Mouse (Mus musculus): ENCODE data around the gene Dapk1.
A peak's percentile ranks its signal among the peaks of the same experiment; 100 is the strongest.

Dapk1 gene

DNA sequence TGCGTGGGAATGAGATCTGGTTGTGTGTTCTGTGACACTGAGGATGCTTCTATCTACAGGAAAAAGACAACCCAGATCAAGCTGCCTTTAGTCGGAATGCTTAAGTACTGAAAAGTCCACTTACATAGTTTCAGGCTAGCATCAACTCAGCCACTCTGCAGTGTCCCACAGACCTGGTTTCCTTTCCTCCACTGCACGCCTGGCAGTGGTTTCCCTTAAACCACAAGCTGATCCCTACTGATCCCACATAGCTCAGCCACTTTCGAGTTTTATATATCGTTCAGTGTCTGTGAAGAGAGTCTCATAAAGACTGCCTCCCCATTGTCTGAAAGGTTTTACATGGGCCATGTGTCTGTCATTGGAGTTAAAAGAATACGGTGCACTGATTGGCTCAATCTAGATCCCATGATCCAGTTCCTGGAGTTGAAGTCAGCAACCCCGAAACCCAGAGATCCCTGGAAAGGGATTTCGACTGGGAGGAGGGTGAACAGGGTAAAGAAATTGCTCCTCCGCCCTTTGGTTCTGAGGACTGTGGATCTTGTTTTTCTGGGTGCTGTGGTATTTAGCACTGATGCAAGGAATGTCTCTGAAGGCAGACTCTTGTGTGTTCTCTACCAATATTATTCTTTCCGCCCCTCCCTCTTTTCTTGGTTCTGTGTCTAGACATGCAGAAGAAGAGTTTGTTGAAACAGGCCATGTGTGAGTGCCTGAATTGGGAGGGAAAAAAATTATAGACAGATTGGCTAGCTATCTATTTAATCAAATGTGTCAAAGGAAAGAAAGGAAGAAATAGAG is 93.6 kb downstream of the Dapk1 start:
- DNase-seq (ENCODE audit: low read depth): no peak

DNA sequence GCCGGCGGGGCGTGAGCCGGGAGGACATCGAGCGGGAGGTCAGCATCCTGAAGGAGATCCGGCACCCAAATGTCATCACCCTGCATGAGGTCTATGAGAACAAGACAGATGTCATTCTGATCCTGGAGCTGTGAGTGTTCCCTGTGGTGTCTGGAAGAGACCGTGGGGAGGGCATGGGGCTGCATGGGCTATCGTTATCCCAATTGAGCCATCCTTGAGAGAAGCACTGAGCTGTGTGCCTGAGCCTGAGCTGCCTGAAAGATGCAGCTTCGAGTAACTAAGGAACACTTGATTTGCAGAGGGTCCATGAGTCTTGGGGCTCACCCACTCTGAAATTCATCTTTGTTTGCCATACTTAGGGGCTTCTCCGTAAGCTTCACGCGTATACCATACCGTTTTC is 94.6 kb downstream of the Dapk1 start:
- no peak for DNase-seq (ENCODE audit: low read depth)

DNA sequence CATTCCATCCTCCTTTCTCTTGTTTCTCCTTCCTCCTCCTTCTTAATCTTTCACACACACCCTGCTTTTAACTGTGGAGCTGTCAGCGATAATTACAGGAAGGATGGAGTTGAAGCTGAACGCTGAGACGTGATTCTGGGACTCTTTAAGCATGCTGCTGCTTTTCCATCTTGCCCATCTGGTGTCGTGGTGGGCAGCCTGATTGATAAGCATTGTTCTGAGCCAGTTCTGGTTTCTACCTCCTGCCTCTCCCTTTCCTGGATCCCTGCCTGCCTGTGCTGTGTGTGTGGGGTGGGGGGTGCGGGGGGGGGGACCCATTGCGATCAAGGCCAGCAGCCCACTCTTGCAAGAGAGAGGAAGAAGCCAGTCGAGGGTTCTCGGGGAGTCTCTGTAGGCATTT is 95.0 kb downstream of the Dapk1 start:
- no peak for DNase-seq (ENCODE audit: low read depth)

- DNase-seq (ENCODE audit: low read depth): no peak
These were observed 96.3 kb downstream of the Dapk1 start for GRCm38 (mm10) chr13:60698021-60698420.

DNA sequence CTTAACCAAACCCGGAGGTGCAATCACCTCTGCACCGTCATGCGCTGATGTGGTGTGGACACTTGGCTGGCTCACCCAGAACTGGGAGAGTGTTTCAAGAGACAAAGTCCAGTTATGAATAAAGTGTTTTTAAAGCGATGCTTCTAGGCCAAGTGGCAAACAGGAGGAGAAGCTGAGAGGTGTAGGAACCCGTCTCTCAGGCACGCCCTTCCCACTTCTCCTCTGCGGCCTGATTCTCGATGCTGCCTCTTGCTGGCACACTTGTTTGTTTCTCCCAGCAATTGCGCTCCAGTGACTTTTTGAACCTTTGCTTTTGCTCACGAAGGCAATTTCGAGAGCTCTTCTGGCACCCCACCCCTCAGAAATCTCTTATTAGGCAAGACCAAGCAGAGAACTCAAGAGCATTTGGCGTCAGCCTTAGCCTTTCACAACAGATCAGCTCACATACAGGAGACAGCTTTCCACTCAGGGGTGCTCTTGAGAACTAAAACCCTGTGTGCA is 100.0 kb downstream of the Dapk1 start:
- no peak for DNase-seq (ENCODE audit: low read depth)

DNA sequence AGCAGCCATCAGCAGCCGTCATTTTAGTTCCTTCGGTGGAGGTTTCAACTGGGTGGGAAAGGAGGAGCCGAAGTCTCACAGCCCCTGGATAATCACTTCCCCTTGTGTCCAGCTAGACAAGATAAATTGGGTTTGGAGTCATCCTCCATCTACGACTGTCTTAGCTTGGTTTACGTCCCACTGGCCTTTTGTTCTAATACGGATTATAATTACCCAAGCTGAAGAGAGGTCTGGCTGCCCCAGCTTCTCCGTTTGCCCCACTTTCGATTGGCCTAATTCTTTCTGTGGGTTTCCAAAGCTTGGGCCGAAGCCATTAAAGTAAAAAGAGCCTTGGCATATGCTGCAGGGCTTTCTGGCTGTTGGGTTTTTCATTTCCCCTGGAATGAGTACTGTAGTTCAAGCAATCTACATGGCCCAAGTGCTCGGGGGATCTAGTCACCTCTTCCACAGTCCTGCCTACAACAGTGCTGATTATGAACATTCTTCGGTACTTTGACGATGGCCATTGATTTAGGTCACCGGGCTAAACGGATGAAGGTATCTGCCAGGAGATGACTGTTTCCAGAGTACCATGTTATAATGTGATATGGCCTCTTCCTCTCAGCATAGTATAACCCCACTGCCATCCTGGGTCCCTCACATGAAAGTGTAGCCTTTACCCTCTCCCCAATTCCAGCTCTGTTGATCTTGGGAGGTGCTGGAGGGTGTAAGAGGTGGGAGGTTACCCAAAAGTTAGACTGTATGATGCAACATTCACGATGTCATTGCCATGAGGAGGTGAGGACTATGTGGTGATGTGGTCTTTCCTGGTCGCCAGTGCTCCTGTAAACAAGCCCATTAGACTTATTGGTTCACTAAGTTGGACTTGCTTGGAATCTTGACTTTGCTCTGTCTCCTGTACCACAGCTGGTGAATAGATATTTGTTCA is 106.1 kb downstream of the Dapk1 start:
- no peak for DNase-seq (ENCODE audit: low read depth)

DNA sequence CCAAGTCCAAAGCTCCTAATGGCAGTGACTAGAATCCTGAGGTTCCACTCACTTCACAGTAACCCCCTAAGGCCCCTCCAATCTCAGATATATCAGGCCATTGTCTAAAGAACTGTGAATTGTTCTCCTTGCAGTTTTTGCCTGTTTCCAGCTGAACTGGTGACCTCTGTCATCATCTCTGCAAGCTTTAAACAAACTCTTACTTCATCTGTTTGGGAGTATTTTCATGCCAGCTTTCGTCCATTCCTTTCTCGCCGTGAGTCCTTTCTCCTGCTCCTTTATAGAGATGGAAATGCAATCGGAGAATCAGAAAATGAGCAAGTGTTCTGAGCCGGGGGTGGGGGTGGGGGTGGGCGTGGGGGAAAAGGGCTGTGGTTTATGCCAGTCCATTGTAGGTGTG is 107.4 kb downstream of the Dapk1 start:
- DNase-seq (ENCODE audit: low read depth): no peak

- DNase-seq (ENCODE audit: low read depth): no peak
These were observed 109.2 kb downstream of the Dapk1 start for GRCm38 (mm10) chr13:60710963-60711362.

DNA sequence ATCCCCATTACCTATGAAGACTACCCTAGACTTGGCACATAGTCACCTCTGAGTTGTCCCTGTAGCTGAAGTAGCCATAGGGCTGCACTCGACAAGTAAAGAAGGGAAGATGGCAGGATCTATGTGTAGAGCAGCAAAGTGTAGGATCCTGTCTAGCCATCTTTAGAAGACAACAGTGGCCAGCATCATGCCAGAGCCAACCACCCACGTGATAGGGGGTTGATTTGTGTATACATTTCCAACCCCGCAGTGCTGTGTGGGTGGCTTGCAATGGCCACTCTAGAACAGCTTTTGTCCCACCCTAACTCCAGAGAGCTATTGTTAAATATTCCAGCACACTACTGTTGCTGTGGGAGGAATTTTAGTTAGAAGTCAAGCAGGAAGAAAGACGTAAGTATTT is 111.8 kb downstream of the Dapk1 start:
- DNase-seq (ENCODE audit: low read depth): no peak

DNA sequence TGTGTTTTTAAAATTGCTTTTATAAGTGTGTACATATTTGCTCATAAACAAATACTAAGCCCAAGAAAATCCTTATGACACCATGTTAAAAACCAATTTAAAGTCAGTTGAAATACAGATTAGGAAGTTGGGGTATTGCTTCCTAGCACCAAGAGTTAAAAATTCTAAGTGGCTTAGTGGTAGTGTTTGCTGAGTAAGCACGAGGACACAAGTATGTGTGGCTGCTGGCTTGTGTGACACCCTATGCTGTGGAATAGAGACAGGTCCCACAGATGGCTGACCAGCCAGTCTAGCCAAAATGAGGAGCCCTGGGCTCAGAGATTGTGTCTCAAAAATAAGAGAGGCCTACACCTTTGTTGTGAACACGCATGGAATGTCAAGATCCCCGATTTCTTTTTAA is 114.4 kb downstream of the Dapk1 start:
- DNase-seq (ENCODE audit: low read depth): no peak

- DNase-seq (ENCODE audit: low read depth): no peak
These were observed 115.7 kb downstream of the Dapk1 start for GRCm38 (mm10) chr13:60717421-60717820.

DNA sequence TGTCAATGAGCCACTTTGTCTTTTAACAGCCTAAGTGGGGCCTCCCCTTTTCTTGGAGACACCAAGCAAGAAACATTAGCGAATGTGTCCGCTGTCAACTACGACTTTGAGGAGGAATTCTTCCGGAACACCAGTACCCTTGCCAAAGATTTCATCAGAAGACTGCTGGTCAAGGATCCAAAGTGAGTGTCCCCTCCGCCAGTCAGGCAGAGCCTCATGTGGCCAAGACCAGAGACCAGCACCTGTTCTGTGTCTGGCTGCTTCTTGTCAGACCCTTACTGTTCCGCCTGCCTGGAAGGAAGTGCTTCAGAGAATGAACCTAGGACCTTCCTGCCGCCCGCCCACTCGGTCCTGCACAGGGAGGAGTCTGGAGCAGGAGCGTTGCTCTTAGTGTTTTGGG is 117.8 kb downstream of the Dapk1 start:
- no peak for DNase-seq (ENCODE audit: low read depth)

- DNase-seq (ENCODE audit: low read depth): no peak
These were observed 121.0 kb downstream of the Dapk1 start for GRCm38 (mm10) chr13:60722763-60723162.

DNA sequence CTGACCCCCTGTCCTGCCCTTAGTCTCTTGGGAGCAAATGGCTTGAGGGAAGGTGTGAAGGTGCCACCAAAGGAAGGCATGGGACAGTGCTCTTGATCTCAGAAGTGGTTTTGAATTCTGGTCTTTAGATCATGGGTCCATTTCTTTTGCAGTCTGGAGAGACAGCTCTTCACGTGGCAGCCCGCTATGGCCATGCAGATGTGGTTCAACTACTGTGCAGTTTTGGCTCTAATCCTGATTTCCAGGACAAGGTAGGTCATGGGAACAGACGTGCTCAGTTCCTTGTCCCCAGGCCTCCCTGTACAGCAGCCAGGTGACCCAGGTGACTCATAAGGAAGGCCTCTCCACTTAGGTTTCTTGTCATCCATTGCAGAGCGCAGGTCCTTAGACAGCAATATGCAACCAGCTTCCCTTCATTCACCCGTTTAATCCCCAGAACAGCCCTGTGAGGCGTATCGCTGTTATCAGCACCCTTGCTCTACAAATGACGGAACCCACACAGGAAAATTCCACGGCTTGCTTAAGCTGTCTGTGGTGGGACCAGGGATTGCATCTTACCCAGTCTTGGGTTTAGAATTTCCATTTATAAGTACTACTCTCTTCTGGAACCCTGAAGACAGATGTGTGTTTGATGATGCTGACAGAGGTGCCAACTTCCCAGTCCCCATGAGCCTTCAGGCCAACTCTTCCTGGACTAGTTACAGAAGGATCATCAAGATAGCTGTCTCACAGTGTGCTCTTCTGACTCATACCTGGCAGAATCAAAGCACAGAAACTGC is 126.7 kb downstream of the Dapk1 start:
- no peak for DNase-seq (ENCODE audit: low read depth)

GRCm38 (mm10) chr13:60729055-60729402 is 127.3 kb downstream of the Dapk1 start:
- no peak for DNase-seq (ENCODE audit: low read depth)

- no peak for DNase-seq (ENCODE audit: low read depth)
These were observed 128.8 kb downstream of the Dapk1 start for GRCm38 (mm10) chr13:60730587-60730986.

DNA sequence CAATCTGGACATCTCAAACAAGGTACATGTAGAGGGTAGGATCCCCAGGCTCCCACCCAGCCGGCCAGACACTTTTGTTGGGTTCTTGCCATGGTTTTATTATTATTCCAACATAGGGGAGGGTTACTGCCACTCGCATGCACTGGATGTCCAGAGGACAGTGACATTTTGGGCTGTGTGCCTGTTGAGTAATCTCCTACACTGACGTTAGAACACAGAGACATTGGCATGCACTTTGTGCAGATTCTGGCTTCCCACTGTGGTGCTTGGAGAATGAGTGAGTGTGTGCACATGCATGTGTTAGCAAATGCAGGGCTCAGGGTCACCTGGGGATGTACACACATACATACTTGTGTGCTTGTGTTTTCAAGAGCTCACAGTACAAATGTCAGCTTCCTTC is 129.3 kb downstream of the Dapk1 start:
- no peak for DNase-seq (ENCODE audit: low read depth)

DNA sequence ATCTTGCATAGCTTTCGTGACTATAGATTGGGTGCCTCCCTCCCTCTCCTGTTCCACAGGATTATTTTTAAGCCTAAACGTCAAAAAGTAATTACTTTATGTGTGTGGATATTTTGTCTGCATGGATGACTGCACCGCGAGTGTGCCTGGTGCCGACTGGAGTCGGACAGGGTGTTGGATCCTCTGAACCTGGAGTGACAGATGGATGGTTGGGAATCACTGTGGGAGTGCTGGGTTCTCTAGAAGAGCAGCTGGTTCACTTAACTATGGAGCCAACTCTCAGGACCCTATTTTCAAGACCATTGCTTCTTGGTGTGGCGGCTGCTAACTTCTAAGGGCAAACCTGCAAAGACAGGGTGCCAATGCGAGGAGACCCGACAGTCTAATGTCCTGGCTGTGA is 133.6 kb downstream of the Dapk1 start:
- DNase-seq (ENCODE audit: low read depth): no peak

DNA sequence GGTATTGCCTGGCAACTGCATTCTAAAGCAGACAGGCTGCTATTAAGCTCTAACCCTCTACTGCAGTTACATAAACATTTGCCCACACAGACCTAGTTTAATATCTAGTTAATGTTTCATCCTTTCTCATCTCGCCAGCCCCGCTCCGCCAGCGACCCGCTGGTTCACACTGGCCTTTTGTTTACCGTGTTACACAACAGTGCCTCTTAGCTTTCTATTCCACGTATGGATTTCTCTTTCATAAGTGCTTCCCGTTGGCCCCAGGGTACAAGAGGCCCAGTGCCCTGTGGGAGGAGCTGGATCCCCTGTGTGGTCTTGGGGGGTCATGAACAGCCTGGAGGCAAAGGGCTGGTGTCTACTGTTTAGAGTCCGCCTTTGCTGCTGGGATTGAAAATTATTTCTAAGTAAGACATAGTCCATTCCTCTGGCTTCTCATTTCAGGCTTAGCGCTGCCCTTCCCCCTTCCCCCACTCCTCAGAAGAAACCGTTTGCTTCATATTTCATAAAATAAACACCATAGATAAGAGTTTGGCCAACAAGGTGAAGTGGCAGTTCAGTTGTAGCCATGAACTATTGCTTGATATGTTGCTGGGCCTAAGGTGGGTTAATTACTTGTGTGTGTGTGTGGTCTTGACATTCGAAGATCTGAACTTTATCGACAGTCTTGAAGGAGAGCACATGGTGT is 134.8 kb downstream of the Dapk1 start:
- DNase-seq (ENCODE audit: low read depth): no peak

GRCm38 (mm10) chr13:60737632-60738324 is 136.0 kb downstream of the Dapk1 start:
- DNase-seq (ENCODE audit: low read depth): peak; percentile 98

- DNase-seq (ENCODE audit: low read depth): peak; percentile 88
These were observed 136.7 kb downstream of the Dapk1 start for GRCm38 (mm10) chr13:60738429-60738828.
